Mouse (Mus musculus): ENCODE results near the gene Zfp768. TPM values are rescaled to one million over a fixed set of nuclear protein-coding genes. Genes with fewer than 3 reads are reported as not detected.
A peak's percentile ranks its signal among the peaks of the same experiment; 100 is the strongest.
"Not testable (repeated sequence)": the region's sequence is repeated elsewhere in the genome, so short reads cannot be mapped to it uniquely, and the experiment has no call there.

Gene Zfp768
- polyA plus RNA-seq, 1 experiment from 2014 or later: 21.3 TPM

- Histone ChIP-seq H3K4me3 (peak within 1 kb of the TSS; percentile 74), H3K4me2 (replicated peaks) (peak within 1 kb of the TSS; percentile 77), H3K9ac (peak within 1 kb of the TSS; percentile 72), H3K27ac (peak within 1 kb of the TSS; percentile 73; the same call in 1 of the 2 replicates)
- H3K27me3 ChIP-seq; H3K4me1 ChIP-seq; H3K9me3 ChIP-seq (replicated peaks); H3K36me3 ChIP-seq: not testable (repeated sequence)
- 2% methylated on average over 48 of the region's 49 CpGs for WGBS
- ATAC-seq (ENCODE audit: low FRiP score): peak; percentile 92
Measured at GRCm38 (mm10) chr7:127375271-127376245, 30.2 kb upstream of the Zfp768 start, which contains the start of gene Zfp747. Gene Zfp747, minus strand, starts transcription at chr7:127376050.

GRCm38 (mm10) chr7:127371870-127372269, 26.5 kb upstream of the Zfp768 start:
- not testable (repeated sequence) for ATAC-seq (ENCODE audit: low FRiP score); H3K4me1 ChIP-seq; H3K4me3 ChIP-seq; H3K27ac ChIP-seq; H3K4me2 ChIP-seq (replicated peaks); H3K36me3 ChIP-seq; H3K27me3 ChIP-seq; H3K9me3 ChIP-seq (replicated peaks); H3K9ac ChIP-seq
- 82% methylated on average over 3 of the region's 3 CpGs for WGBS

- no peak overlapping the region for H3K27ac ChIP-seq
- no peak overlapping the region for H3K9ac ChIP-seq
- no peaks in the 10 kb centered on the region for H3K4me1 ChIP-seq
- H3K4me3 ChIP-seq: no peak overlapping the region
- peaks cover 7% of the 10 kb centered on the region for H3K36me3 ChIP-seq
- ATAC-seq (ENCODE audit: low FRiP score): no peak
- H3K9me3 ChIP-seq (replicated peaks): no peaks in the 10 kb centered on the region
- H3K27me3 ChIP-seq: no peaks in the 10 kb centered on the region
- WGBS: 89% methylated on average over 2 of the region's 2 CpGs
- H3K4me2 ChIP-seq (replicated peaks): no peak overlapping the region
Measured at GRCm38 (mm10) chr7:127371213-127371612, 25.8 kb upstream of the Zfp768 start.

GRCm38 (mm10) chr7:127366249-127366648, 20.9 kb upstream of the Zfp768 start:
- Histone ChIP-seq H3K4me2 (replicated peaks) (no peak overlapping the region), H3K36me3 (no peaks in the 10 kb centered on the region), H3K9me3 (replicated peaks) (no peaks in the 10 kb centered on the region), H3K27me3 (peaks cover 15% of the 10 kb centered on the region), H3K4me1 (peaks cover 9% of the 10 kb centered on the region; the same call in 1 of the 2 replicates), H3K27ac (no peak overlapping the region), H3K9ac (no peak overlapping the region), H3K4me3 (no peak overlapping the region)
- no peak for ATAC-seq (ENCODE audit: low FRiP score)
- 84% methylated on average over 3 of the region's 3 CpGs for WGBS

GRCm38 (mm10) chr7:127364166-127364565, 18.8 kb upstream of the Zfp768 start:
- Histone ChIP-seq H3K9me3 (replicated peaks) (no peaks in the 10 kb centered on the region), H3K4me1 (peaks cover 9% of the 10 kb centered on the region; the same call in 1 of the 2 replicates), H3K4me2 (replicated peaks) (peak overlapping the region; percentile 71), H3K36me3 (no peaks in the 10 kb centered on the region), H3K9ac (no peak overlapping the region), H3K4me3 (peak overlapping the region; percentile 37), H3K27me3 (peaks cover 20% of the 10 kb centered on the region), H3K27ac (no peak overlapping the region)
- 55% methylated on average over 4 of the region's 4 CpGs for WGBS
- no peak for ATAC-seq (ENCODE audit: low FRiP score)

- Histone ChIP-seq H3K4me2 (replicated peaks) (peak overlapping the region; percentile 71), H3K27ac (0 out of 2 replicates have a peak overlapping the region, but pooled peaks have one; percentile 40), H3K4me1 (peaks cover 9% of the 10 kb centered on the region; the same call in 1 of the 2 replicates), H3K36me3 (no peaks in the 10 kb centered on the region), H3K27me3 (peaks cover 20% of the 10 kb centered on the region), H3K4me3 (peak overlapping the region; percentile 37), H3K9me3 (replicated peaks) (no peaks in the 10 kb centered on the region), H3K9ac (peak overlapping the region; percentile 69)
- WGBS: 2% methylated on average over 24 of the region's 24 CpGs
- ATAC-seq (ENCODE audit: low FRiP score): peak; percentile 43; the same call in 1 of the 2 replicates
Measured at GRCm38 (mm10) chr7:127363475-127363921, 18.1 kb upstream of the Zfp768 start.

- 0 out of 2 replicates have a peak overlapping the region, but pooled peaks have one; percentile 25 for H3K4me2 ChIP-seq (replicated peaks)
- ATAC-seq (ENCODE audit: low FRiP score); H3K9me3 ChIP-seq (replicated peaks); H3K27ac ChIP-seq; H3K4me1 ChIP-seq; H3K36me3 ChIP-seq; H3K9ac ChIP-seq: not testable (repeated sequence)
- 20% methylated on average over 13 of the region's 13 CpGs for WGBS
- 0 out of 2 replicates have a peak overlapping the region, but pooled peaks have one; percentile 11 for H3K4me3 ChIP-seq
- peaks cover 27% of the 10 kb centered on the region for H3K27me3 ChIP-seq
Measured at GRCm38 (mm10) chr7:127362418-127362817, 17.0 kb upstream of the Zfp768 start.

- WGBS: 55% methylated on average over 12 of the region's 13 CpGs
- Histone ChIP-seq H3K27me3 (peaks cover 27% of the 10 kb centered on the region), H3K9me3 (replicated peaks) (no peaks in the 10 kb centered on the region), H3K4me3 (no peak overlapping the region), H3K27ac (no peak overlapping the region), H3K4me2 (replicated peaks) (no peak overlapping the region), H3K36me3 (no peaks in the 10 kb centered on the region), H3K4me1 (peaks cover 9% of the 10 kb centered on the region; the same call in 1 of the 2 replicates), H3K9ac (no peak overlapping the region)
- ATAC-seq (ENCODE audit: low FRiP score): no peak
Measured at GRCm38 (mm10) chr7:127361449-127361848, 16.1 kb upstream of the Zfp768 start.

GRCm38 (mm10) chr7:127360265-127360664, 14.9 kb upstream of the Zfp768 start:
- 81% methylated on average over 4 of the region's 4 CpGs for WGBS
- H3K4me2 ChIP-seq (replicated peaks): no peak overlapping the region
- no peak for ATAC-seq (ENCODE audit: low FRiP score)
- no peaks in the 10 kb centered on the region for H3K36me3 ChIP-seq
- H3K4me1 ChIP-seq: peaks cover 9% of the 10 kb centered on the region; the same call in 1 of the 2 replicates
- H3K27ac ChIP-seq: no peak overlapping the region
- H3K4me3 ChIP-seq: no peak overlapping the region
- H3K9me3 ChIP-seq (replicated peaks): no peaks in the 10 kb centered on the region
- peaks cover 22% of the 10 kb centered on the region for H3K27me3 ChIP-seq
- no peak overlapping the region for H3K9ac ChIP-seq

- 73% methylated on average over 4 of the region's 4 CpGs for WGBS
- H3K4me3 ChIP-seq: no peak overlapping the region
- no peaks in the 10 kb centered on the region for H3K36me3 ChIP-seq
- H3K9me3 ChIP-seq (replicated peaks): no peaks in the 10 kb centered on the region
- ATAC-seq (ENCODE audit: low FRiP score): no peak
- H3K27me3 ChIP-seq: peaks cover 19% of the 10 kb centered on the region
- no peak overlapping the region for H3K4me2 ChIP-seq (replicated peaks)
- H3K4me1 ChIP-seq: peaks cover 3% of the 10 kb centered on the region; the same call in 1 of the 2 replicates
- H3K27ac ChIP-seq: no peak overlapping the region
- no peak overlapping the region for H3K9ac ChIP-seq
Measured at GRCm38 (mm10) chr7:127358472-127358871, 13.1 kb upstream of the Zfp768 start.

GRCm38 (mm10) chr7:127357871-127358270, 12.5 kb upstream of the Zfp768 start:
- Histone ChIP-seq H3K4me2 (replicated peaks) (no peak overlapping the region), H3K27ac (no peak overlapping the region), H3K4me1 (no peaks in the 10 kb centered on the region), H3K9ac (no peak overlapping the region), H3K9me3 (replicated peaks) (no peaks in the 10 kb centered on the region), H3K36me3 (no peaks in the 10 kb centered on the region), H3K4me3 (no peak overlapping the region), H3K27me3 (peaks cover 17% of the 10 kb centered on the region)
- WGBS: 65% methylated on average over 2 of the region's 2 CpGs
- no peak for ATAC-seq (ENCODE audit: low FRiP score)

GRCm38 (mm10) chr7:127355796-127356195, 10.4 kb upstream of the Zfp768 start:
- no peaks in the 10 kb centered on the region for H3K36me3 ChIP-seq

More at GRCm38 (mm10) chr7:127355796-127356195, 10.4 kb upstream of the Zfp768 start:
- H3K4me2 ChIP-seq (replicated peaks): no peak overlapping the region
- peaks cover 10% of the 10 kb centered on the region for H3K27me3 ChIP-seq
- H3K9ac ChIP-seq: no peak overlapping the region
- no peaks in the 10 kb centered on the region for H3K9me3 ChIP-seq (replicated peaks)
- no peak for ATAC-seq (ENCODE audit: low FRiP score)
- H3K4me1 ChIP-seq: no peaks in the 10 kb centered on the region
- no peak overlapping the region for H3K27ac ChIP-seq
- 72% methylated on average over 3 of the region's 3 CpGs for whole genome bisulfite sequencing
- no peak overlapping the region for H3K4me3 ChIP-seq
